Mouse (Mus musculus) hindbrain, embryonic 14.5 days (tissue): Measurements from ENCODE around the gene Cdkal1. TPM values are rescaled to one million over a fixed set of nuclear protein-coding genes. Genes with fewer than 3 reads are reported as not detected.

Source experiments
- ATAC-seq: fragments of 200-750 bp; cut with Nextera tagmentation; 2 replicates; pipeline ENCODE4 v1.8.0; 2017; ENCODE audit warnings: moderate number of reproducible peaks, mild to moderate bottlenecking, moderate TSS enrichment, moderate library complexity; ENCODE audit not compliant: low FRiP score
- DNase-seq: peaks from one replicate; pipeline ENCODE4 v3.0.0-alpha.2; 2015; ENCODE audit warnings: low spot score
- H3K27ac ChIP-seq: fragments of 300-500 bp; sonication (generic); 2 replicates; pipeline ENCODE4 v1.5.1; 2014; ENCODE audit warnings: mild to moderate bottlenecking, moderate library complexity
- H3K27me3 ChIP-seq: fragments of 300-500 bp; sonication (generic); 2 replicates; pipeline ENCODE4 v1.6.1; 2014; ENCODE audit warnings: mild to moderate bottlenecking, low read length, mixed read lengths; ENCODE audit not compliant: control insufficient read depth, insufficient read depth
- H3K36me3 ChIP-seq: fragments of 300-500 bp; sonication (generic); replicated peaks from 2 replicates; pipeline ENCODE4 v1.6.1; 2014; ENCODE audit not compliant: control insufficient read depth, insufficient read depth
- H3K4me1 ChIP-seq: fragments of 300-500 bp; sonication (generic); replicated peaks from 2 replicates; pipeline ENCODE4 v1.6.1; 2014; ENCODE audit warnings: antibody characterized with exemption, low read length, mixed read lengths; ENCODE audit not compliant: control insufficient read depth, insufficient read depth
- H3K4me2 ChIP-seq: fragments of 300-500 bp; sonication (generic); replicated peaks from 2 replicates; pipeline ENCODE4 v1.6.1; 2014; ENCODE audit warnings: mild to moderate bottlenecking, moderate library complexity
- H3K4me3 ChIP-seq: fragments of 300-500 bp; sonication (generic); replicated peaks from 2 replicates; pipeline ENCODE4 v1.5.1; 2014; ENCODE audit warnings: mild to moderate bottlenecking, low read length
- H3K9ac ChIP-seq: fragments of 300-500 bp; sonication (generic); 2 replicates; pipeline ENCODE4 v1.6.1; 2014
- H3K9me3 ChIP-seq: fragments of 300-500 bp; sonication (generic); 2 replicates; pipeline ENCODE4 v1.6.1; 2016; ENCODE audit warnings: low read length; ENCODE audit not compliant: control insufficient read depth
- WGBS: fragments of 180-500 bp; shearing (Covaris S2); extraction: QIAGEN DNeasy Blood & Tissue Kit; methylation state at CpG from one replicate; pipeline ENCODE4 v1.1.7; 2014; 5-methylcytosine and 5-hydroxymethylcytosine counted together
- polyA plus RNA-seq: library from polyadenylated mRNA; unstranded; fragments of >200 nt; fragmentation: Nextera tagmentation; extraction: Ambion mirVana; gene quantifications from 2 replicates; pipeline ENCODE4 v1.2.1, GENCODE M21; 2014

Cdkal1 gene
- polyA plus RNA-seq, 1 experiment from 2014 or later: 19.4 TPM

GRCm38 (mm10) chr13:29765296-29765695 is 90.2 kb downstream of the Cdkal1 start:
- Histone ChIP-seq H3K9me3 (no peaks in the 10 kb centered on the region), H3K27ac (no peak overlapping the region), H3K4me3 (no peak overlapping the region), H3K4me1 (peaks cover 24% of the 10 kb centered on the region), H3K4me2 (no peak overlapping the region), H3K36me3 (no peaks in the 10 kb centered on the region), H3K9ac (no peak overlapping the region), H3K27me3 (no peaks in the 10 kb centered on the region)
- 84% methylated on average over 3 of the region's 3 CpGs for WGBS
- DNase-seq (no peak), ATAC-seq (no peak)

GRCm38 (mm10) chr13:29759691-29760467 is 95.6 kb downstream of the Cdkal1 start:
- 65% methylated on average over 5 of the region's 5 CpGs for WGBS
- ATAC-seq: peak; percentile 21; the same call in 1 of the 2 replicates

GRCm38 (mm10) chr13:29756052-29756451 is 99.4 kb downstream of the Cdkal1 start:
- no peaks in the 10 kb centered on the region for H3K9me3 ChIP-seq

More at GRCm38 (mm10) chr13:29759691-29760467, 95.6 kb downstream of the Cdkal1 start:
- no peaks in the 10 kb centered on the region for H3K9me3 ChIP-seq
- peak overlapping the region; percentile 59; the same call in 1 of the 2 replicates for H3K27ac ChIP-seq
- no peaks in the 10 kb centered on the region for H3K36me3 ChIP-seq
- H3K4me3 ChIP-seq: no peak overlapping the region
- H3K4me1 ChIP-seq: 0 out of 2 replicates have a peak, but pooled peaks cover 9% of the 10 kb centered on the region
- no peak overlapping the region for H3K4me2 ChIP-seq
- H3K9ac ChIP-seq: no peak overlapping the region
- no peaks in the 10 kb centered on the region for H3K27me3 ChIP-seq
- no peak for DNase-seq

GRCm38 (mm10) chr13:29753254-29753653 is 102.2 kb downstream of the Cdkal1 start:
- Histone ChIP-seq H3K4me2 (no peak overlapping the region), H3K4me3 (no peak overlapping the region), H3K9me3 (no peaks in the 10 kb centered on the region), H3K9ac (no peak overlapping the region), H3K27ac (no peak overlapping the region), H3K36me3 (no peaks in the 10 kb centered on the region), H3K4me1 (no peaks in the 10 kb centered on the region), H3K27me3 (no peaks in the 10 kb centered on the region)
- 86% methylated on average over 3 of the region's 3 CpGs for WGBS
- no peak for ATAC-seq
- no peak for DNase-seq

More at GRCm38 (mm10) chr13:29756052-29756451, 99.4 kb downstream of the Cdkal1 start:
- DNase-seq (no peak), ATAC-seq (no peak)
- Histone ChIP-seq H3K4me1 (0 out of 2 replicates have a peak, but pooled peaks cover 7% of the 10 kb centered on the region), H3K27ac (no peak overlapping the region), H3K9ac (no peak overlapping the region), H3K4me2 (no peak overlapping the region), H3K36me3 (no peaks in the 10 kb centered on the region), H3K4me3 (no peak overlapping the region), H3K27me3 (no peaks in the 10 kb centered on the region)
- WGBS: 79% methylated on average over 3 of the region's 3 CpGs

- Histone ChIP-seq H3K9ac (no peak overlapping the region), H3K4me1 (no peaks in the 10 kb centered on the region), H3K27me3 (no peaks in the 10 kb centered on the region), H3K4me2 (no peak overlapping the region), H3K4me3 (no peak overlapping the region), H3K36me3 (no peaks in the 10 kb centered on the region), H3K27ac (no peak overlapping the region), H3K9me3 (no peaks in the 10 kb centered on the region)
- WGBS: 93% methylated on average over 6 of the region's 6 CpGs
- DNase-seq (no peak), ATAC-seq (no peak)
These were observed 103.4 kb downstream of the Cdkal1 start for GRCm38 (mm10) chr13:29752061-29752460.

GRCm38 (mm10) chr13:29751201-29751600 is 104.3 kb downstream of the Cdkal1 start:
- 92% methylated on average over 5 of the region's 5 CpGs for WGBS

GRCm38 (mm10) chr13:29747347-29747647 is 108.2 kb downstream of the Cdkal1 start:
- Histone ChIP-seq H3K4me3 (no peak overlapping the region), H3K9me3 (no peaks in the 10 kb centered on the region), H3K36me3 (no peaks in the 10 kb centered on the region), H3K4me2 (no peak overlapping the region), H3K27ac (no peak overlapping the region), H3K9ac (no peak overlapping the region), H3K27me3 (no peaks in the 10 kb centered on the region), H3K4me1 (no peaks in the 10 kb centered on the region)
- DNase-seq (no peak), ATAC-seq (no peak)
- WGBS: 76% methylated on average over 3 of the region's 3 CpGs

More at GRCm38 (mm10) chr13:29751201-29751600, 104.3 kb downstream of the Cdkal1 start:
- no peaks in the 10 kb centered on the region for H3K4me1 ChIP-seq
- no peaks in the 10 kb centered on the region for H3K36me3 ChIP-seq
- no peaks in the 10 kb centered on the region for H3K27me3 ChIP-seq
- no peak overlapping the region for H3K4me3 ChIP-seq
- no peaks in the 10 kb centered on the region for H3K9me3 ChIP-seq
- DNase-seq: no peak
- no peak overlapping the region for H3K4me2 ChIP-seq
- ATAC-seq: no peak
- no peak overlapping the region for H3K9ac ChIP-seq
- H3K27ac ChIP-seq: no peak overlapping the region

GRCm38 (mm10) chr13:29746501-29747346 is 108.8 kb downstream of the Cdkal1 start:
- no peak overlapping the region for H3K9ac ChIP-seq
- no peaks in the 10 kb centered on the region for H3K27me3 ChIP-seq
- no peaks in the 10 kb centered on the region for H3K9me3 ChIP-seq
- no peak for ATAC-seq
- no peaks in the 10 kb centered on the region for H3K4me1 ChIP-seq
- H3K27ac ChIP-seq: peak overlapping the region; percentile 41; the same call in 1 of the 2 replicates
- DNase-seq: no peak
- no peak overlapping the region for H3K4me3 ChIP-seq
- 59% methylated on average over 9 of the region's 9 CpGs for WGBS
- H3K4me2 ChIP-seq: no peak overlapping the region
- no peaks in the 10 kb centered on the region for H3K36me3 ChIP-seq

GRCm38 (mm10) chr13:29745073-29745472 is 110.4 kb downstream of the Cdkal1 start:
- DNase-seq (no peak), ATAC-seq (no peak)
- Histone ChIP-seq H3K4me3 (no peak overlapping the region), H3K36me3 (no peaks in the 10 kb centered on the region), H3K27ac (no peak overlapping the region), H3K4me2 (no peak overlapping the region), H3K9me3 (no peaks in the 10 kb centered on the region), H3K27me3 (no peaks in the 10 kb centered on the region), H3K9ac (no peak overlapping the region), H3K4me1 (no peaks in the 10 kb centered on the region)
- 74% methylated on average over 2 of the region's 2 CpGs for WGBS
